Mouse (Mus musculus): ENCODE measurements around the gene Fam3c.

DNA sequence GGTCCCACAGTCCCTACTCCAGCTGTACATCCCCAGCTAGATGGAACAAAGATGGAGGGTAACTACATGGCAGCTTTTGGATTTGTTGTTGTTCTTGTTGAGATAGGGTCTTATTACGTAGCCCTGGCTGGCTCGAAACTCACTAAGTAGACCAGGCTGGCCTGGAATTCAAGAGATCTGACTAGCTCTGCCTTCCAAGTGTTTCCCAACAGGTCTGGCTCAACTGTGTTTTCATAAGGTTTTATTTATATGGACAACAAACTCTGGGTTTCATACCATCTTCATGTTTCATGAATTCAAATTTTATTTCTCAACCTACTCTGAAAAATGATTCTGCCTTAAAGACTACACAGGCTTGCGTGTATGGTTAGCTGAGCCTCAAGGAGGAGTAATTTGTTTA, 7.1 kb downstream of the Fam3c start:
- TF ChIP-seq CTCF (IDR thresholded peaks at IDR 0.05; ENCODE audit: low read depth) (no peak), EP300 (IDR thresholded peaks at IDR 0.05; ENCODE audit: low read depth) (no peak)
